Mouse (Mus musculus): ENCODE data around the gene Cyb5d1. TPM values are rescaled to one million over a fixed set of nuclear protein-coding genes. Genes with fewer than 3 reads are reported as not detected.

The Cyb5d1 gene
- total RNA-seq (2023): 10 to 100 TPM; 19.2 to 23.1 TPM

GRCm38 (mm10) chr11:69395235-69395633 is at the start of gene Cyb5d1, which contains the start of gene Naa38:
Gene Cyb5d1 (minus strand): TSS chr11:69395631.
Gene Naa38 (plus strand): TSS chr11:69395487.

GRCm38 (mm10) chr11:69413221-69414181 is 18.1 kb upstream of the Cyb5d1 start, which contains the start of gene Kdm6b:
Gene Kdm6b (minus strand): TSS chr11:69413675.

GRCm38 (mm10) chr11:69398059-69398458 is 2.6 kb upstream of the Cyb5d1 start, which contains the start of gene Tmem88:
Gene Tmem88 (minus strand): TSS chr11:69398234.

GRCm38 (mm10) chr11:69369215-69369989 is 26.0 kb downstream of the Cyb5d1 start, which contains the start of gene Chd3:
Gene Chd3 (minus strand): TSS chr11:69369406.

Other genes starting within 250 kb of the Cyb5d1 start
- gene Alox12b, start 238.6 kb downstream of the Cyb5d1 start, total RNA-seq (2023): not detected
- gene Alox8, start 197.8 kb downstream of the Cyb5d1 start, total RNA-seq (2023): 1 to 10 TPM in 1 of 2 experiments, under 1 TPM in 1; 0.94 to 2.2 TPM
- gene Gucy2e, start 158.6 kb downstream of the Cyb5d1 start, total RNA-seq (2023): not detected
- gene Cntrob, start 71.9 kb downstream of the Cyb5d1 start, total RNA-seq (2023): 10 to 100 TPM in 1 of 2 experiments, 1 to 10 TPM in 1; 9.4 to 15.2 TPM
- gene Trappc1, start 71.7 kb downstream of the Cyb5d1 start, total RNA-seq (2023): 10 to 100 TPM; 61.5 to 74.4 TPM
- 1 to 10 TPM; 1.5 to 2.5 TPM for gene Kcnab3, start 69.4 kb downstream of the Cyb5d1 start, total RNA-seq (2023)
- 1 to 10 TPM; 1.6 to 1.8 TPM for gene Rnf227, start 55.2 kb downstream of the Cyb5d1 start, total RNA-seq (2023)
- gene Chd3, start 26.2 kb downstream of the Cyb5d1 start, total RNA-seq (2023): 10 to 100 TPM; 86.1 to 96.7 TPM
- 10 to 100 TPM; 37.3 to 63.3 TPM for gene Naa38, start 144 bp downstream of the Cyb5d1 start, total RNA-seq (2023)
- 10 to 100 TPM; 22.0 to 32.2 TPM for gene Tmem88, start 2.6 kb upstream of the Cyb5d1 start, total RNA-seq (2023)
- 100 to 1,000 TPM; 375 to 454 TPM for gene Kdm6b, start 18.0 kb upstream of the Cyb5d1 start, total RNA-seq (2023)
- 10 to 100 TPM; 35.0 to 38.9 TPM for gene Dnah2, start 153.5 kb upstream of the Cyb5d1 start, total RNA-seq (2023)
- under 1 TPM; 0.63 to 0.70 TPM for gene Efnb3, start 164.6 kb upstream of the Cyb5d1 start, total RNA-seq (2023)
- 1 to 10 TPM; 6.8 to 8.1 TPM for gene Wrap53, start 184.6 kb upstream of the Cyb5d1 start, total RNA-seq (2023)
- gene Trp53, start 184.7 kb upstream of the Cyb5d1 start, total RNA-seq (2023): 10 to 100 TPM; 79.2 to 81.1 TPM
- under 1 TPM in 1 of 2 experiments, not detected in 1; 0.24 TPM for gene Atp1b2, start 210.3 kb upstream of the Cyb5d1 start, total RNA-seq (2023)
- gene Shbg, start 222.3 kb upstream of the Cyb5d1 start, total RNA-seq (2023): not detected
- gene Sat2, start 226.4 kb upstream of the Cyb5d1 start, total RNA-seq (2023): 1 to 10 TPM in 1 of 2 experiments, not detected in 1; 1.8 TPM
- 10 to 100 TPM; 68.3 to 68.4 TPM for gene Fxr2, start 237.4 kb upstream of the Cyb5d1 start, total RNA-seq (2023)